Mouse (Mus musculus): ENCODE data around the gene Ppard.

Gene Ppard

DNA sequence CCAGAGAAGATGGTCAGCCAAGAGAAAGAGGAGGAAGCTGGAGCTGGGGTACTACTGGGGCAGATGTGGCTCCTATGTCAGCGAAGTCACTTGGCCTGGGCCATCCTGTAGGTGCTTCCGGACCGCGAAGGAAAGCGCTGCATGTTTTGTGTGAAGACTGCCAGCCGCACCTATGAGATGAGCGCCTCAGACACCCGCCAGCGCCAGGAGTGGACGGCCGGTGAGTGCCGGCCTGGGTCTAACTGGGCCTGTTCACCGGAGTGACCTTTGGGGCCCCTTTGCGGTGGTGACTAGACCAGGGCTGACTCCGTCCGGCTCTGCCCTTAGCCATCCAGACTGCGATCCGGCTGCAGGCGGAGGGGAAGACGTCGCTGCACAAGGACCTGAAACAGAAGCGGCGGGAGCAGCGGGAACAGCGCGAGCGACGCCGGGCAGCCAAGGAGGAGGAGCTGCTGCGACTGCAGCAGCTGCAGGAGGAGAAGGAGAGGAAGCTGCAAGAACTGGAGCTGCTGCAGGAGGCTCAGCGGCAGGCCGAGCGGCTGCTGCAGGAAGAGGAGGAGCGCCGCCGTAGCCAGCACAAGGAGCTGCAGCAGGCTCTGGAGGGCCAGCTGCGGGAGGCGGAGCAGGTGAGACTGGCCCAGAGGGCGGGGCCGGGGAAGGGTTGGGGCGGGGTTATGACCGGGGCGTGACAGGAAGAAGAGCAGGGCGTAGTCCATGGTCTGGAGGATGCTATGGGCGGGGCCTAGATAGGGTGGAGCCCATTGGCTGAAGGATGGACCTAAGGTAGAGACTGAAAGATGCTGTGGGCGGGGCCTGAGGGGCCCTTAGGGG, 8.7 kb upstream of the Ppard start:
- DNase-seq (ENCODE audit: low spot score in 2 of 2) = peak; percentile 89 to 90

DNA sequence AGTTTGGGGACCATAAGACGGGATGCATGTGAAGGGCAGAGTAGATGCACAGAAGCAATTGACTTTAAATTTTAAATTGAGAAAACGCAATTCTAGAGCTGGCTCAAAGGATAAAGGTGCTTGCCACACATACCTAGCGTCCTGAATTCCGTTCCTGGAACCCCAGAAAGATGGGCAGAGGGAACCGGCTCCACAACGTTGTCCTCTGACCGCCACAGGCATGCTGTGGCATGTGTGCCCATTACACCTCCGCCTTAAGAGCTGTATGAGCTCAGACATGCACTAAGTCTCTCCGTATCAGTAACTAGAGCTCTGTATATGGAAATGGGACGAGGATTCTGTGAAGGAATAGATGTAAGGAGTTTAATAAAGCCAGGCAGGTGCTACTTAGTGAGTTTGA, 7.9 kb upstream of the Ppard start:
- no peak for DNase-seq (ENCODE audit: low spot score in 2 of 2)

GRCm38 (mm10) chr17:28226014-28226413, 6.5 kb upstream of the Ppard start:
- peak; percentile 93 to 95 for DNase-seq (ENCODE audit: low spot score in 2 of 2)

DNA sequence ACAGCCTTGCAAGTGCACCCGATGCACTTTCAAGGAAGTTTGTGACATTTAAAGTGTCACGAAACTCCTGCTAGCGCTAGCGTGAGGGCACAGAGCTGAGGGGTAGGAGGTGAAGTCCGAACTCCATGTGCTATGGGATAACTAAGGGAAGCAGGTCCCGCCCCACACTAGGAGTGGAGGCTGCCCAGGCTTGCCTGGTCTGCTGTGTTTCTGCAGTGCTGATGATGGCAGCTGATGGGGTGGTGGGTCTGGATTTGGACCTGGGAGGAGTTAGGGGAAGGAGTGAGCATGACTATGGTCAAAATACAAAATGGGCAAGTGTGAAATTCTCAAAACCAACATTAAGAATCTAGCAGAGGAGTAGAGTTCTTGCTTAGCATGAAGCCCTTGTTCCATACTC, 2.0 kb upstream of the Ppard start:
- no peak for DNase-seq (ENCODE audit: low spot score in 2 of 2)

- no peak for DNase-seq (ENCODE audit: low spot score in 2 of 2)
These were observed 1.3 kb upstream of the Ppard start for GRCm38 (mm10) chr17:28231026-28231736.

- no peak for DNase-seq (ENCODE audit: low spot score in 2 of 2)
These were observed 711 bp downstream of the Ppard start for GRCm38 (mm10) chr17:28233091-28233731.

DNA sequence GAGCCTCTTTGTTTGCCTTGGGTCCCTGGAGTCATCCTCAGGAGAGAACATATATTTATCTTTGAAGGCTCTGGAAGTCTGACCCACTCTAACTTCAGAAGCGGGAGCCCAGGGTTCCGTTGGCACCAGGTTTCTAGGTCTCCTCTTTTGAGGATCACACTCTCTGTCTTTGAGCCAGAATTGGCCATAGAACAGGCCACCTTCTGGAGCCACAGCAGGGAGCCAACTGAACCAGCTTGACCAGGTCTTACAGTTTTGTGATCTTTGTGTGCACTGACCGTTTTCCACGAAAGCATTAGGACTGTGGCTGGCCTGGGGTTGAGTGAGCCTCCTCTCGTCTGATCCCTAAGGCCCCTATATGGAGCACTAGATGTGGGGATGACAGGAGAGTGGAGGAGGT, 2.1 kb downstream of the Ppard start:
- DNase-seq (ENCODE audit: low spot score in 2 of 2) = no peak

DNA sequence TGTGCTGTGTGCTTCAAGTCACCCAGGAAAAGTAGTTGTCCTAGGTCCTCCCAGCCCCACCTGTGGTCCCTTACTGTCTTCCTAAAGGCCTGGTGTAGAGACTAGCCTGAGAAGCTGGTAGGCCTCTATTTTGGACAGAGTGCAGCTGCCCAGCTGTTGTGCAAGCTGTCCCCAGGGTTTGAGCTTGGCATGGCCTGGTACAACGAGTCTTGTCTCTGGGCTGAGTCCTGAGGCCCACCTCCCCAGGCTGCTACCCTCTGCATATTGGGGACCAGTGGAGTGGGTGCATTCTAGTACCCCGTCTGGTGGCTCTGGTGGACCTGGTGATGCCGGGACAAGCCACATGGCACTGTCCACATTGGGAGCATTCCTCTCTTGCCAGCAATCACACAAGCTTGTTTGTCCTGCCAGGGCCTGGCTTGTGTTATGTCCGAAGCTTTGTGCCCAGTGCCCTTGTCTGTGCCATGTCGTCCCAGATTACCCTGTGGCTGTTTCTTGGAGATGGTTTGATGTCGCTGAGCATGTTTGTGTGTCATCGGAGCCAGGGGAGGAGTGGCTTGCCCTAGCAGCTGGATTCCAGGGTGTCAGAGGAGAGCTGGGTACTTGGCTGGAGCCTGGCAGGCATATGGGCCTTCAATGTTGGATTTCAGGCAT, 3.6 kb downstream of the Ppard start:
- DNase-seq (ENCODE audit: low spot score in 2 of 2) = no peak

GRCm38 (mm10) chr17:28236636-28237015, 4.1 kb downstream of the Ppard start:
- DNase-seq (ENCODE audit: low spot score in 2 of 2) = no peak

DNA sequence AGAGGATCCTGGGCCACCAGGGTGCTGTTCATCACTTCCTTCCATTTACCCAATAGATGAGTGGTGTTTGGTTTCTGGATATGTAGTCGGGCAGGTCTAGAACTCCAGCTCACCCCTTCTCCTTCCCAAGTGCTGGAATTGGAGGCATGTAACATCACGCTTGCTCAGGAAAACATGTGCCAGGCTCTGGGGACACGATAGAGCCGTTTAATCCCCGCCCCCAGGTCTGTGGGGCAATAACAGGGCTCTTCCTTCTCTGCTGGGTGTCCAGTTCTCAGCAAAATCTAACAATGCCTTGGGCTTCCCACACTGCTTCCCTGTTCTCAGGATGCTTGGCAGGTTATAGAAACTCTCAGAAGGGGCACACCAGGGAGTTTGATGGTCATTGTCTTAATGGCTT, 4.9 kb downstream of the Ppard start:
- no peak for DNase-seq (ENCODE audit: low spot score in 2 of 2)

GRCm38 (mm10) chr17:28237874-28238273, 5.4 kb downstream of the Ppard start:
- no peak for DNase-seq (ENCODE audit: low spot score in 2 of 2)

GRCm38 (mm10) chr17:28240846-28241245, 8.3 kb downstream of the Ppard start:
- DNase-seq (ENCODE audit: low spot score in 2 of 2) = no peak

- DNase-seq (ENCODE audit: low spot score in 2 of 2) = no peak
These were observed 9.8 kb downstream of the Ppard start for GRCm38 (mm10) chr17:28242296-28242695.

DNA sequence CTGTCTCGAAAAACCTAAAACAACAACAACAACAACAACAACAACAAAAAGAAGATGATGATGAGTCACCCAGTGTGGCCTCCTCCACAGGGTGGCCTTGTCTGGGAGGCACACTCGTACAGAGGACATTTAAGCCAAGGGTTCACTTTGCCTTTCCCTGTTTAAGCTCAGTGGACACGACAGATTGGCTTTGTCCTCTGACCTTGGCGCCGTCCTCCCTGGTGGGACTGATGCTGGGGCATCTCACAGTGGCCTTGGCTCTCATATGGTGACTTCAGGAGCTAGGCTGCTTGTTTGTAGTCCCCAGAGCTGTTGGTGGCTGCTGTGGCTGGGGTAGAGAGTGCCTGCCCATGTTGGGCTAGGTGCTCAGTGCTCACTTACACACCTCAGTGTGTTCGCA, 11.7 kb downstream of the Ppard start:
- DNase-seq (ENCODE audit: low spot score in 2 of 2) = no peak

- peak; percentile 85 to 90 for DNase-seq (ENCODE audit: low spot score in 2 of 2)
These were observed 12.2 kb downstream of the Ppard start for GRCm38 (mm10) chr17:28244714-28245113.

GRCm38 (mm10) chr17:28246640-28247039, 14.1 kb downstream of the Ppard start:
- no peak for DNase-seq (ENCODE audit: low spot score in 2 of 2)

DNA sequence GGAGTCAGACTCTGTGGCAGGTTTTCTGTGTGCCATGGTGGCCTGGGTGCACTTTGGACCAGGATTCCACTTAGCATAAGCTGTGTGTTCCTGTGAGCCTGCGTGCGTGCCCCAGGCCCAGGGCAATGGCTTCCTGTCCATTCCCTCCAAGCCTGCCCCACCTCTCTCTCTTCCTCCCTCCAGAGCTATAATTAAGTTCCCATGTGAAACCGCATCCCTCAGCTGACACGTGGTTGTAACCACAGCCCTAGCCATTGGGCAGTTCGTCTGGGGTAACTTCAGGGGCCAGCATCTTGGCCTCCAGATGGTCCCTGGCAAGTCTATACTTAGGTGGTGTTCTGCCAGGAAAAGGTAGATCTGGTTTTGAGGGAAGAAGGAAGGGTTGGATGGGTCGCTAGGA, 15.1 kb downstream of the Ppard start:
- DNase-seq (ENCODE audit: low spot score in 2 of 2) = peak in 1 of 2 experiments; percentile 58

DNA sequence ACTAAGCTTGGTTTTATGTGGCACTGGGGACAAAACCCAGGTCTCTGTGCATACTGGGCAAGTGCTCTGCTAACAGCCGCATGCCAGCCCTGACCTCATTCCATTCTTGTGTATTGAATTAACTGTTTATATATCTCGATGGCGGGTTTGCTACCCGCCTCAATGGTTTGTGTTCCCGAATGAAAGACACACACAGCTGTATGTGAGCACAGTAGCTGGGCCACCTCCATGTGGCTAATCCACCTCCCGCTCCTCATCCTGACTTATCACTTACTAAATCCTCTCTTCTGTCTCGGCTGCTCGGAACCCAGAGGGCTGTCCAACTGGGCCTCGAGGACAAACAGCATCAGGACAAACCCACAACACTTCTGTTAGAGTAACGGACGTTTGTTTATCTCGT, 16.6 kb downstream of the Ppard start:
- DNase-seq (ENCODE audit: low spot score in 2 of 2) = no peak

DNA sequence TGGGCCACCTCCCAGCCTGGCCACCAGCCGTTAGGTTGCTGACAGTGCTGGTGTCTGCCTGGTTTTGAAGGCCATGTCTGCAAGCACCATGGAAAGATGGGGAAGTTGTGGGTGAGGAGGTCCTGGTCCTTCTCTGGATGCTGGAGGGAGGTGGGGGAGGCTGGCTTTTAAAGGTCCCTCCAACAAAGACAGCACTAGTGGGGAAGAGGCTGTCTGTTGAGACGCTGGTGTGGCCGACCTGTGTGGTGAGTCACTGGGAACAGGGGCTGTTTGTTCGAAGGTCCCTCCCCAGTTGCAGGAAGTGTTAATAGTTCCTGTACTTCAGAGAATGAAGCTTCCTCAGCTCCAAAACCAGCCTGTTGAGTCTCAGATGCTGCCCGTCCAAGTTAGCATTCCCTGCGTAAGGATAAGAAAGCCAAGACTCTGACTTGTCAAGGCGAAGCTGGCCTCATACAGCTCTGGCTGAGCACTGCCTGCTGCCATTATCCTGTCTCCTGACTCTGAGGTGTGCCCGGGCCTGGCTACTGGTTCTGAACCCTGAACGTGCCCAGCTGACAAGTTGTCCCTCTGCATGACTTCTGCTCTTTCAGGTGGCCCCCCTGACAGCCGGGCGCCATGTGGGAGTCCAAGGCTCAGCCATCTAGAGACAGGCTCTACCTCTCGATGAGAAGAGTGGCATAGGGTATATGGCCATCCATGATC, 19.2 kb downstream of the Ppard start:
- no peak for DNase-seq (ENCODE audit: low spot score in 2 of 2)

- DNase-seq (ENCODE audit: low spot score in 2 of 2) = no peak
These were observed 19.8 kb downstream of the Ppard start for GRCm38 (mm10) chr17:28252281-28252648.

GRCm38 (mm10) chr17:28253216-28253615, 20.7 kb downstream of the Ppard start:
- no peak for DNase-seq (ENCODE audit: low spot score in 2 of 2)

DNA sequence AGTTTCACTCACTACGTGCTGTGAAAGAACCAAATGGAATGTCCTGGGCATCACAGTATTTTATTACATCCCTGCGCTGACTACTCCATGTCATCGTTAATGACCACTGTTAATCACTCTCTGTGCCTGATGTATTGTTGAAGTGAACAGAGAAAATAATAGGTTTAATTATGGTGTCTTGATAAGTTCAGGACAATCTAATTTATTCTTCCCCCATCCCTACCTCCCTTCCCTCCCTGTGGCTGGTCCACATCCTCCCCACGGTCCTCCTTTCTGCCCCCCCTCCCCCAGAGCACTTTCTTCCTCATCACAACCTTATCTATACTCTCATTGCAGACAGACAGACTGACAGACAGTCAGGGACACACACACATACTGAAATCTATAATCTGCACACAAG, 22.3 kb downstream of the Ppard start:
- no peak for DNase-seq (ENCODE audit: low spot score in 2 of 2)
